Mouse (Mus musculus): ENCODE data around the gene Trip12. TPM values are rescaled to one million over a fixed set of nuclear protein-coding genes. Genes with fewer than 3 reads are reported as not detected.

The Trip12 gene
- polyA plus RNA-seq, 1 experiment: 159 TPM

DNA sequence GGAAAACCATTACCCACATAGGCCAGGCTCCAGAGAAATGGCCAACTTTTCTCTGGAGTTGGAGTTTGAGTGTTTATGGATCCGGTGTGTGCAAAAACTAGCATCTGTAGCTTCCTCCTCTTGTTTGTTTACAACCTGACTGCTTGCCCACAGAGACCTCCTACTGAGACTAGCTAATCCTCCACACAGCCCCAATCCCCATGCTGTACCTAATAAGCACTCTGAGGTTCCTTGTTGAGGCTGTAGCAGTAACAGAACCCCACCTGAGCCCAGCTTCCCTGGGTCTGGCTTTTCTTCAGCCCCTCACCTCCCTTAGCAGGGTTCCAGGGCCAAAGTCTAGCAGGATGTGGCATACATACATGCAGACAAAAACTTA lies 20.9 kb upstream of the Trip12 start:
- TF ChIP-seq POLR2A (IDR thresholded peaks at IDR 0.05; ENCODE audit: borderline replicate concordance, low read depth, low read length) (no peak), CTCF (IDR thresholded peaks at IDR 0.05; ENCODE audit: low read depth, low read length) (no peak)
- no peak overlapping the region for H3K4me3 ChIP-seq (ENCODE audit: insufficient read depth, low read length)
- H3K4me1 ChIP-seq (ENCODE audit: control insufficient read depth, insufficient read depth, low read length): peaks cover 9% of the 10 kb centered on the region
- no peak overlapping the region for H3K27ac ChIP-seq (ENCODE audit: insufficient read depth, low read depth, low read length)

GRCm38 (mm10) chr1:84860360-84861254 lies 20.3 kb upstream of the Trip12 start:
- no peak for TF ChIP-seq POLR2A (IDR thresholded peaks at IDR 0.05; ENCODE audit: borderline replicate concordance, low read depth, low read length)
- TF ChIP-seq CTCF (IDR thresholded peaks at IDR 0.05; ENCODE audit: low read depth, low read length): no peak
- no peak overlapping the region for H3K4me3 ChIP-seq (ENCODE audit: insufficient read depth, low read length)
- no peak overlapping the region for H3K27ac ChIP-seq (ENCODE audit: insufficient read depth, low read depth, low read length)
- peaks cover 9% of the 10 kb centered on the region for H3K4me1 ChIP-seq (ENCODE audit: control insufficient read depth, insufficient read depth, low read length)

GRCm38 (mm10) chr1:84859597-84859996 lies 19.3 kb upstream of the Trip12 start:
- Histone ChIP-seq H3K4me1 (ENCODE audit: control insufficient read depth, insufficient read depth, low read length) (peaks cover 5% of the 10 kb centered on the region), H3K27ac (ENCODE audit: insufficient read depth, low read depth, low read length) (no peak overlapping the region), H3K4me3 (ENCODE audit: insufficient read depth, low read length) (no peak overlapping the region)
- TF ChIP-seq CTCF (IDR thresholded peaks at IDR 0.05; ENCODE audit: low read depth, low read length) (no peak), POLR2A (IDR thresholded peaks at IDR 0.05; ENCODE audit: borderline replicate concordance, low read depth, low read length) (no peak)

- TF ChIP-seq CTCF (IDR thresholded peaks at IDR 0.05; ENCODE audit: low read depth, low read length): no peak
- Histone ChIP-seq H3K27ac (ENCODE audit: insufficient read depth, low read depth, low read length) (no peak overlapping the region), H3K4me1 (ENCODE audit: control insufficient read depth, insufficient read depth, low read length) (no peaks in the 10 kb centered on the region), H3K4me3 (ENCODE audit: insufficient read depth, low read length) (no peak overlapping the region)
Observed at GRCm38 (mm10) chr1:84855756-84856155, 15.4 kb upstream of the Trip12 start.

GRCm38 (mm10) chr1:84854966-84855365 lies 14.7 kb upstream of the Trip12 start:
- H3K27ac ChIP-seq (ENCODE audit: insufficient read depth, low read depth, low read length): no peak overlapping the region
- no peak overlapping the region for H3K4me3 ChIP-seq (ENCODE audit: insufficient read depth, low read length)
- no peaks in the 10 kb centered on the region for H3K4me1 ChIP-seq (ENCODE audit: control insufficient read depth, insufficient read depth, low read length)
- no peak for TF ChIP-seq CTCF (IDR thresholded peaks at IDR 0.05; ENCODE audit: low read depth, low read length)
- TF ChIP-seq POLR2A (IDR thresholded peaks at IDR 0.05; ENCODE audit: borderline replicate concordance, low read depth, low read length): no peak

DNA sequence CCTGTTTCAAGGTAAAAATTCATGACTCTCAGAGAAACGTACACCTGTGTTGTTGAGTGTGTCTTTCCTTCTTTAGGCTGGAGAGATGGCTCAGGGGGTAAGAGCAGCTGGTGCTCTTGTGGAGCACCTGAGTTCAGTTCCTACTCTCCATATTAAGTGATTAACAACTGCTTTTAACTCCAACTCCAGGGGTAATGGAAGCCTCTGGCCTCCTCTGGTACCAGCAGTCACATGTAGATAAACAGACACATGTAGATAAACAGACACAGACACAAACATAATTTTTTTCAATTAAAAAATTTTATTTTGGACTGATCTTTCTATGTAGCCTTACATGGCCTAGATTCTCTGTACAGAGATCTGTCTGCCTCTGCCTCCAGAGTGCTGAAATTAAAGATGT lies 13.4 kb upstream of the Trip12 start:
- TF ChIP-seq CTCF (IDR thresholded peaks at IDR 0.05; ENCODE audit: low read depth, low read length) (no peak), POLR2A (IDR thresholded peaks at IDR 0.05; ENCODE audit: borderline replicate concordance, low read depth, low read length) (no peak)
- H3K4me1 ChIP-seq (ENCODE audit: control insufficient read depth, insufficient read depth, low read length): no peaks in the 10 kb centered on the region
- H3K4me3 ChIP-seq (ENCODE audit: insufficient read depth, low read length): no peak overlapping the region
- H3K27ac ChIP-seq (ENCODE audit: insufficient read depth, low read depth, low read length): no peak overlapping the region

DNA sequence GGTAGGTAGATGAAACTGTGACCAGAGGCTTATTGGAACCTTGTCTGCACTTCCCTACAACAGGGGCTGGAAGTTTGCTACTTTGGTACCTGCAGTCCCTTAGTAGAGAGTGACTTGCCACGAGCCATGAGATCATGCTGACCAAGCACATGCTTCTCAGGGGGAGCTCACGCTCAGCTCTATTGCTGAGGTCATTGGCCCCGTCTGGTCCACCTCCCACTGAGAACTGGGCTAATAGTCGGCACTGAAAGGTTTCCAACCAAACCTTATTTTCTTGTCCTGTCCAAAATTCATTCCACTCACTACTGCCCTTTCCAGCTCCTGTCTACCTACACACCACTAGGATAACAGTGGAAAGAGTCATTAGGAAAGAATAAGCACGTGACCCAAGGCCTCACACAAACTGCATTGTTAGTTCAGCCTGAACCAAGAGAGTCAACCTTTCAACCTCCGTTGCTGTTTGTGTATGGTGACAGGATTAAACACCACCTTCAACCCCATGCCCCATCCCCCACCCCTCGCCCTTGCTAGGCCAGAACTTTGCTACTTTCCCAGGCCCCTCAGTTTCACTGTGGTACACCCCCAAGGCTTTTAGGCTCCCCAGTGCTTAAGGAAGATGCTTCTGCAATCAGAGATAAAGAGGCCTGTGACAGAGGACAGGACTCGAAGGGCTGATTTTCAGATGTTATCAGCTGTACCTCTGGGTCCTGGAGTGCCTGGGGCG lies 11.4 kb upstream of the Trip12 start:
- TF ChIP-seq POLR2A (IDR thresholded peaks at IDR 0.05; ENCODE audit: borderline replicate concordance, low read depth, low read length) (no peak), CTCF (IDR thresholded peaks at IDR 0.05; ENCODE audit: low read depth, low read length) (no peak)
- Histone ChIP-seq H3K4me3 (ENCODE audit: insufficient read depth, low read length) (no peak overlapping the region), H3K4me1 (ENCODE audit: control insufficient read depth, insufficient read depth, low read length) (no peaks in the 10 kb centered on the region), H3K27ac (ENCODE audit: insufficient read depth, low read depth, low read length) (no peak overlapping the region)

- TF ChIP-seq POLR2A (IDR thresholded peaks at IDR 0.05; ENCODE audit: borderline replicate concordance, low read depth, low read length): no peak
- TF ChIP-seq CTCF (IDR thresholded peaks at IDR 0.05; ENCODE audit: low read depth, low read length): no peak
- H3K4me3 ChIP-seq (ENCODE audit: insufficient read depth, low read length): no peak overlapping the region
- no peak overlapping the region for H3K27ac ChIP-seq (ENCODE audit: insufficient read depth, low read depth, low read length)
- no peaks in the 10 kb centered on the region for H3K4me1 ChIP-seq (ENCODE audit: control insufficient read depth, insufficient read depth, low read length)
Observed at GRCm38 (mm10) chr1:84850471-84850870, 10.2 kb upstream of the Trip12 start.

DNA sequence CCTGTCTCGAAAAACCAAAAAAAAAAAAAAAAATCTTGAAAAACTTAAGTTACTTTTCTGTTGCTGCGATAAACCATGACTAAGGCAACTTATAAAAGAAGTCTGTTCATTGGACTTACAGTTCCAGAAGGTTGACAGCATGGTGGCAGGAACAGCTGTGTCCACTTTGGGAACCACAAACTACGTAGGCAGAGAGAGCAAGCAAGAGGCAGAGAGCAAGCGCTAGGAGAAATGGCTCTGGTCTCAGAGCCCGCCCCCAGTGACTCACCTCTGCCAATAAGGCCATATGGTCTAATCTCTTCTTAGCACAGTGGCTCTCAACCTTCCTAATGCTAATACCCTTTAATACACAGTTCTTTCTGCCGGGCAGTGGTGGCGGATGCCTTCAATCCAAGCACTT lies 9.5 kb upstream of the Trip12 start:
- H3K4me1 ChIP-seq (ENCODE audit: control insufficient read depth, insufficient read depth, low read length): no peaks in the 10 kb centered on the region
- no peak overlapping the region for H3K27ac ChIP-seq (ENCODE audit: insufficient read depth, low read depth, low read length)
- no peak overlapping the region for H3K4me3 ChIP-seq (ENCODE audit: insufficient read depth, low read length)
- TF ChIP-seq POLR2A (IDR thresholded peaks at IDR 0.05; ENCODE audit: borderline replicate concordance, low read depth, low read length) (no peak), CTCF (IDR thresholded peaks at IDR 0.05; ENCODE audit: low read depth, low read length) (no peak)

DNA sequence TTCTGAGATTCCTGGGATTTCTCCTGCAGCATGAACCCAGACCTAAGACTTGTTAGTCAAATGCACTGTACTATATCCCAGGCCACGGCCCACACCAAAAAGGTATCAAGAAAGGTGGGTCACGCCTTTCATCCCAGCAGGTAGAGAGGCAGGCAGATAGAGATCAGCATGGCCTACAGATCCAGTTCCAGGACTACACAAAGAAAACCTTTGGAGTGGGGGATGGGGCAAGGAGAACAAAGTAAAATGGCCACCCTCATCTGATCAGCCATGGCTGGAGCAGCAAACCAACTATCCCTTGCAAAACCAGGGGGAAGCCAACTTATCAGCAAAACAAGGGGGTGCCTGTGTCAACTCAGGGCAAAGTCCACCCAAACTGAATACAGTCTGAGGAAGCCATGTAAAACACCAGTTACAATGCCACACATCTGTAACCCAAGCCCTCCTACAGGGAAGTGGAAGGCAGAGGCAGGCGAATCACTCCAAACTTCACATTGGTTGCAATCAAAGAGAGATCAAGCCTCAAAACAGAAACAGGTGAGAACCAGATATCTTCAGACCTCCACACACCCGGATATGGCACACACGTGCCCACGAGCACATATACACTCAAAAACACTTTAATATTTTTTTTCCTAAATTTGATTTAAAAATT lies 8.6 kb upstream of the Trip12 start:
- Histone ChIP-seq H3K4me1 (ENCODE audit: control insufficient read depth, insufficient read depth, low read length) (no peaks in the 10 kb centered on the region), H3K27ac (ENCODE audit: insufficient read depth, low read depth, low read length) (no peak overlapping the region), H3K4me3 (ENCODE audit: insufficient read depth, low read length) (no peak overlapping the region)
- TF ChIP-seq CTCF (IDR thresholded peaks at IDR 0.05; ENCODE audit: low read depth, low read length) (no peak), POLR2A (IDR thresholded peaks at IDR 0.05; ENCODE audit: borderline replicate concordance, low read depth, low read length) (no peak)

All from bone marrow macrophage, adult 2 months (primary cell).